Mouse (Mus musculus) G1E (cell line): ENCODE results near the gene Cdc73.

Source experiments
- CTCF ChIP-seq: IDR thresholded peaks from 2 replicates; pipeline ENCODE4 v1.5.1; 2012; ENCODE audit warnings: low read depth, low read length, inconsistent platforms, mixed read lengths
- GATA1 ChIP-seq: IDR thresholded peaks from 2 replicates; pipeline ENCODE4 v1.6.1; 2012; ENCODE audit warnings: borderline replicate concordance, low read length, inconsistent platforms, mixed read lengths

GRCm38 (mm10) chr1:143681108-143681507, 21.6 kb downstream of the Cdc73 start:
- TF ChIP-seq CTCF, result no peak
- TF ChIP-seq GATA1, result no peak
